Mouse (Mus musculus) heart, adult 8-10 months (tissue): ENCODE results near the gene Atp6v1g1. TPM values are rescaled to one million over a fixed set of nuclear protein-coding genes. Genes with fewer than 3 reads are reported as not detected.

ENCODE experiments used
- DNase-seq: peaks from one replicate; pipeline ENCODE4 v3.0.0; 2022; ENCODE audit warnings: low spot score
- total RNA-seq, 4 experiments: library from RNA; stranded (reverse); gene quantifications; 2 replicates each; pipeline ENCODE4 v1.2.4; 2022

Atp6v1g1 gene
- total RNA-seq, 4 experiments from 2014 or later = 146 to 168 (median 149) TPM

GRCm38 (mm10) chr4:63579649-63580048 lies 35.1 kb downstream of the Atp6v1g1 start:
- DNase-seq = no peak

DNA sequence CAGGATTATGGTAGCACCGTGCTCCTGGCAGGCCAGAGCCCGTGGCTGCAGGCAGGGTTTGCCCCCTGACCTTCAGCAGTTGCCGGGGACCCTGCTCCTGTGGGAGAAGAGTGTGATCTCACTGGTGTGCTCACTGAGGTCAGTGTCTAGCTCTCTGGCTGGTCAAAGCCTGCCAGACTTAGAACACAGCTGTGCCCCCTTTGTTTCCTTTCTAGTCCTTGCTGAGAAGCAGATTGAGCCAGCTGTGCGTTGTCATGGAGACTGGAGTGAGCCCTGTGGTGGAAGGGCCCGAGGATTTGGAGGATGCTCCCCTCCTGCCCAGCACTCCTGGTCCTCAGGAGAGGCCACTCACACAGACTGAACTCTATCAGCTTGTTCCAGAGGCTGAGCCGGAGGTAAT lies 35.5 kb downstream of the Atp6v1g1 start:
- no peak for DNase-seq

GRCm38 (mm10) chr4:63582580-63582979 lies 38.0 kb downstream of the Atp6v1g1 start:
- DNase-seq = no peak

DNA sequence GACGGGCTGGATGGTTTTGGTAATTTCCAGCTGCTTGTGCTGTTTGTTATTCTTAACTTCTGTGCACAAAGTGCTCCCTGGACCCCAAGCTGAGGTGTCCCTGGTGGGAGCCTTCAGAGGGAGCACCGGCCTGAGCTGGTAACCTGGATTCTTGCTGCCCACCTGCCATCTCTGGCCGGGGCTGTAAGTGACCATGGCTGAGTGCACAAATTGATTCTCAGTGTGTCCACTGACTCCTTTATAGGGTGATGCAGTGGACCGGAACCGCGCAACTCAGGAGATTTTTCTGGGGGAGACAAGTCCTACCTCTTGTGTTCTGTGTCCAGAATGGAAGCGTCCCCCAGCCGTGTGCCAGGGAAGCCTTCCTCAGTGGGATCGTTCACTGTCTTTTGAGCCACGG lies 40.6 kb downstream of the Atp6v1g1 start:
- no peak for DNase-seq

DNA sequence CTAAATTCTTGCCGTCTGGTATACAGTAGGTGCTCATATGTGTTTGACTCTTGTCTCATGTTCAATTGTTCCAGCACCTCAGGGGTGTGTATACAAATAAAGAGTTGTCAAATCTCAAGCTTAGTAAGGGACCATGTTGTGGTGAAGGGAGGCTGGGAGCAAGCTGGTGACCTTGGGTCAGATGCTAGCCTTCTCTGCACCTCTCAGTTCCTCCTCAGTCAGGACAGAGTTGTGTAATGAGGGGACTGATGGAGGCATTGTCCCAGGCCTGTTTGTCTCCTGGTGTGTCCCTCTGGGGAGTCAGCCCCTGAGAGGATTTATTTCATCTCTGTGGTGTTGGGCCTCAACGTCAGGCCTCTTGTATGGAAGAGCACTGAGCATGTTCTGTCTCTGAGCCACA lies 41.7 kb downstream of the Atp6v1g1 start:
- no peak for DNase-seq

DNA sequence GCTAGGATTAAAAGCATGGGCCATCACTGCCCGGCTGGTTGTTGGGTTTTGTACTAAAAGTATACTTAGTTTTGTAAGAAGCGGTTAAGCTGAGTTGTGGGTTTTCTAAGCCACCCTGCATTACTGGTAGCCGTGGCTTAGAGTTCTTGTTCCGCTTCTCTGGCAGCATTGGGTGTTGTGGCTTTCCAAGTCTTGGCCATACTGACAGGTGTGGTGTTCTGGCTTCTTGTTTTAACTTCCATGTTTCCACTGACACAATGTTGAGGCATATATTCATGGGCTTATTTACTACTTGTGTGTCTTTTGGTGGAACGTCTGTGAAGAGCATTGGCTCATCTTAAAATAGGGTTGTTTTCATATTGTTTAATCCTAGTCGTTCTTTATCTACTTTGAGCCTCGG lies 45.4 kb downstream of the Atp6v1g1 start:
- DNase-seq = no peak

DNA sequence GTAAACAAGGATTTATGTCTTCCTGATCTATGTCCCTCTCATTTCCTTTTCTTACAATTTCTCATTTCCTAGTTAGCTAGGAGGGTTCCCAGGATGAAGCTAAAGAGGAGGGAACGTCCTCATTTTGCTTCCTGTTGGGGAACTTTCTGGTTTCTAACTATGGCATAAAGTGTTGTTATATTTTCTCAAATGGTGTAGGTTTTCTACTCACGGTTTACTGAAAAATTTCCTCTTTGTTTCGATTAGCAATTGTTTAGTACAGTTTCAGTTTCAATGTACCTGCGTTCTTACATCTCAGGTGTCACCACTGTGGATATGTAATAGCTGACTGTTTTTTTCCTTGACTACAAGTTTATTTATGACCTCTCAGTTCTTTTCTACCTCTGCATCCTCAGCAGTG lies 46.0 kb downstream of the Atp6v1g1 start:
- no peak for DNase-seq

- peak; percentile 40 for DNase-seq
Measured at GRCm38 (mm10) chr4:63594459-63595110, 50.0 kb downstream of the Atp6v1g1 start.

DNA sequence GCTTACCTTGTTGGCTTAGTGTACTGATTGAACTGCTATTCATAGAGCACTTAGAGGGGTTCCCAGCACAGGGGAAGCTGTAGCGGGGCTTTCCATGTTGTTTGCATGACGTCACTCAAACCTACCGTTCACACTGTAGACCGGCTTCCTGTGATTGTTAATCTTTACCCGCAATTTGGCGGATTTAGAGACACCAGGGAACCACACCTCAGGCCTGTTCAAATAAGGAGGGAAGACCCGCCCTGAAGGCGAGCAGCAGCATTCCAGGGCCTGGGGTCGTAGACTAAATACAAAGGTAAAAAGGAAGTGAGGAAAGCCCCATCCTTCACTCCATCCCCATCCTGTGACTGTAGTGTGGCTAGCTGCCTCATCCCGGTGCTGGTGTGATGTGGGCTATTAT lies 50.7 kb downstream of the Atp6v1g1 start:
- DNase-seq = no peak

DNA sequence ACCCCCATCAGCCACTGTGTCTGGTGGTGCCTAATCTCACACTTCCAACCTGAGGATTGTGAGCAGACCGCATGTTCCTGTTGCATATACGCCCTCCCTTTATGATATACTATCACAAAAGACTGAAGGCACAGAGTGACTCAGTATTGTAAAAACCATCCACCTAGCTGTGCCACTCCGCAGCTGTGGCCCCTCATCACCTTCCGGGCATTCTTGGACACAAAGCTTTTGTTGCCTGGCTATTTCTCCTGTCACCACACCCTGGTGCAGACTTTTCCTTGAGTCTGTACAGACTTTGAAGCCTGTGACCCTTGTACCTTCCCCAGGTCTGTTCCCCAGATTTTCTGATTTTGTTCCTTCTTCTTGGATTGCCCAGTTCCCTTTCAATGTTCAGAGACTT lies 51.4 kb downstream of the Atp6v1g1 start:
- DNase-seq = no peak

Other genes with a start within 250 kb of the Atp6v1g1 start
- under 1 TPM in 1 of 4 experiments, not detected in 3; 0.75 TPM for gene Orm1, start 200.2 kb upstream of the Atp6v1g1 start, total RNA-seq
- gene Orm3, start 188.6 kb upstream of the Atp6v1g1 start, total RNA-seq = 1 to 10 TPM in 2 of 4 experiments, under 1 TPM in 2; 0.60 to 4.5 (median 1.7) TPM
- under 1 TPM in 2 of 4 experiments, not detected in 2; 0.34 to 0.37 TPM for gene Orm2, start 182.3 kb upstream of the Atp6v1g1 start, total RNA-seq
- 1 to 10 TPM; 3.1 to 4.4 (median 3.5) TPM for gene Akna, start 141.4 kb upstream of the Atp6v1g1 start, total RNA-seq
- gene Whrn, start 48.8 kb upstream of the Atp6v1g1 start, total RNA-seq = 10 to 100 TPM; 18.5 to 38.1 (median 20.6) TPM
- 10 to 100 TPM in 3 of 4 experiments, 1 to 10 TPM in 1; 8.0 to 16.2 (median 12.7) TPM for gene Tmem268, start 14.0 kb downstream of the Atp6v1g1 start, total RNA-seq
- not detected for gene Gm11213, start 60.5 kb downstream of the Atp6v1g1 start, total RNA-seq
- gene Tex48, start 77.7 kb downstream of the Atp6v1g1 start, total RNA-seq = not detected
- gene Gm11214, start 118.6 kb downstream of the Atp6v1g1 start, total RNA-seq = not detected
- not detected for gene Tnfsf15, start 200.3 kb downstream of the Atp6v1g1 start, total RNA-seq